8 mouse cellular contexts compared by ENCODE assay signal in the genomic region with DNA sequence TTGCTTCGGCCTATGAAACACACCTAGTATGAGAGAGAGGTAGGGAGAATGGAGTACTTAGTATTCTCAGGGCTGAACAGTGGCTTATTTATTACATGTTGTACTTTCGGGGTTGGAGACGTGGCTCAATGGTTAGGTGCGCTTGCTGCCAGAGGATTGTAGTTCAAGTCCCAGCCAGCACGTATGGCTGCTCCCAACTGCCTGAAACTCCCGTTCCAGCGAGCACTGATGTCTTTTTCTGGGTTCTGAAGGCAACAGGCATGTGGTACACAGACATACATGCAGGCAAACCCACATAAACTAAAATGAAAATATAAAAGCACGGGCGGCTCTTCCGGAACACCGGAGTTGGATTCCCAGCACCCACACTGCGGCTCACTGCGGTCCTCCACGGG. TPM values are rescaled to one million over a fixed set of nuclear protein-coding genes. Genes with fewer than 3 reads are reported as not detected.
A peak's percentile ranks its signal among the peaks of the same experiment; 100 is the strongest.
DNase-seq lines count a peak whose midpoint lies in the region; ATAC-seq and TF ChIP-seq lines count a peak whose summit lies in the region.

No protein-coding gene starts in this region.

- no peak for DNase-seq in cerebellum, adult 2 months
- DNase-seq in cerebellum, postnatal 36 days: no peak
- no peak for DNase-seq in spleen, adult 2 months (ENCODE audit: low read depth in 1 of 2, low spot score in 2 of 2)
- DNase-seq in spleen, adult 12 weeks (ENCODE audit: low spot score): no peak
- no peak for DNase-seq in adrenal gland, postnatal 10 days
- DNase-seq in kidney, adult 9 months: no peak

- no peaks in the 10 kb centered on the region for H3K9me3 ChIP-seq in limb, embryonic 13.5 days
- H3K9me3 ChIP-seq in stomach, embryonic 14.5 days (ENCODE audit: control insufficient read depth, low read depth, low read length): no peaks in the 10 kb centered on the region

- peak overlapping the region; percentile 90 for H3K9ac ChIP-seq in limb, embryonic 13.5 days
- H3K9ac ChIP-seq in stomach, embryonic 14.5 days (replicated peaks; ENCODE audit: low read depth, low read length): peak overlapping the region; percentile 77

- TF ChIP-seq CTCF in cerebellum, adult 2 months (IDR thresholded peaks at IDR 0.05; ENCODE audit: borderline replicate concordance, insufficient read depth, low read depth, low read length): no peak
- TF ChIP-seq CTCF in spleen, adult 2 months (IDR thresholded peaks at IDR 0.05; ENCODE audit: extremely low read depth, insufficient read depth, insufficient read length, insufficient replicate concordance): no peak

- H3K27me3 ChIP-seq in cerebellum, adult 2 months (ENCODE audit: control insufficient read depth, insufficient read depth, low read length): no peaks in the 10 kb centered on the region
- H3K27me3 ChIP-seq in spleen, adult 2 months (ENCODE audit: control insufficient read depth, insufficient read depth, low read length): no peaks in the 10 kb centered on the region
- no peaks in the 10 kb centered on the region for H3K27me3 ChIP-seq in limb, embryonic 13.5 days
- H3K27me3 ChIP-seq in stomach, embryonic 14.5 days (ENCODE audit: control insufficient read depth, insufficient read depth, low read length): no peaks in the 10 kb centered on the region

- peak overlapping the region; percentile 81 for H3K4me2 ChIP-seq in limb, embryonic 13.5 days (replicated peaks)
- H3K4me2 ChIP-seq in stomach, embryonic 14.5 days (replicated peaks; ENCODE audit: low read depth, low read length): peak overlapping the region; percentile 63

- H3K36me3 ChIP-seq in spleen, adult 2 months (ENCODE audit: control insufficient read depth, insufficient read depth, low read length): peaks cover 1% of the 10 kb centered on the region; the same call in 1 of the 2 replicates
- peaks cover 13% of the 10 kb centered on the region for H3K36me3 ChIP-seq in limb, embryonic 13.5 days
- peaks cover 12% of the 10 kb centered on the region for H3K36me3 ChIP-seq in stomach, embryonic 14.5 days (ENCODE audit: control insufficient read depth, insufficient read depth, low read length)

- H3K27ac ChIP-seq in cerebellum, adult 2 months (ENCODE audit: insufficient read depth, low read length): peak overlapping the region; percentile 96
- H3K27ac ChIP-seq in spleen, adult 2 months (ENCODE audit: insufficient read depth, low read length): peak overlapping the region; percentile 90
- H3K27ac ChIP-seq in limb, embryonic 13.5 days: peak overlapping the region; percentile 98
- peak overlapping the region; percentile 96 for H3K27ac ChIP-seq in stomach, embryonic 14.5 days (ENCODE audit: low read length)

- peak overlapping the region; percentile 83 for H3K4me3 ChIP-seq in cerebellum, adult 2 months (replicated peaks; ENCODE audit: insufficient read depth, low read depth, low read length)
- H3K4me3 ChIP-seq in spleen, adult 2 months (ENCODE audit: extremely low read depth, insufficient read depth, insufficient read length): peak overlapping the region; percentile 82
- H3K4me3 ChIP-seq in limb, embryonic 13.5 days: peak overlapping the region; percentile 81
- H3K4me3 ChIP-seq in stomach, embryonic 14.5 days (ENCODE audit: low read depth, low read length): peak overlapping the region; percentile 81

- H3K4me1 ChIP-seq in cerebellum, adult 2 months (ENCODE audit: control insufficient read depth, insufficient read depth, low read length): no peaks in the 10 kb centered on the region; the same call in 1 of the 2 replicates
- no peaks in the 10 kb centered on the region for H3K4me1 ChIP-seq in spleen, adult 2 months (ENCODE audit: control insufficient read depth, insufficient read depth, insufficient read length)
- H3K4me1 ChIP-seq in limb, embryonic 13.5 days: peaks cover 13% of the 10 kb centered on the region
- peaks cover 11% of the 10 kb centered on the region for H3K4me1 ChIP-seq in stomach, embryonic 14.5 days (ENCODE audit: control insufficient read depth, insufficient read depth, low read length)

- whole genome bisulfite sequencing in cerebellum, adult 2 months: 4% methylated on average over 14 of the region's 14 CpGs
- WGBS in spleen, adult 2 months: 6% methylated on average over 14 of the region's 14 CpGs
- WGBS in limb, embryonic 13.5 days: 8% methylated on average over 14 of the region's 14 CpGs
- 7% methylated on average over 14 of the region's 14 CpGs for WGBS in stomach, embryonic 14.5 days

- TF ChIP-seq POLR2A in cerebellum, adult 2 months (IDR thresholded peaks at IDR 0.05; ENCODE audit: borderline replicate concordance, insufficient read depth, low read length): no peak
- no peak for TF ChIP-seq POLR2A in spleen, adult 2 months (IDR thresholded peaks at IDR 0.05; ENCODE audit: low read depth, low read length)

- peak; percentile 14 for ATAC-seq in limb, embryonic 13.5 days (ENCODE audit: low FRiP score, low read depth)
- ATAC-seq in stomach, embryonic 14.5 days (ENCODE audit: insufficient number of reproducible peaks, insufficient read depth, low FRiP score, low read depth): peak; percentile 29; the same call in 1 of the 2 replicates

RNA-seq across cellular contexts. Expression of a gene that starts 0.7 kb away (rescaled TPM):
- polyA plus RNA-seq in cerebellum, adult 2 months (2012; rRNA removed): 19.2 and 22.5 TPM in 2 replicates
- 3.4 and 3.7 TPM in 2 replicates for polyA plus RNA-seq in spleen, adult 2 months (2012; rRNA removed)
- polyA plus RNA-seq in limb, embryonic 13.5 days (2015; fragmentation: Nextera tagmentation; extraction: Ambion mirVana): 28.4 and 28.6 TPM in 2 replicates
- polyA plus RNA-seq in stomach, embryonic 14.5 days (2014; fragmentation: Nextera tagmentation; extraction: Ambion mirVana): 27.9 and 29.4 TPM in 2 replicates
- 10 to 100 TPM; 16.7 to 21.6 TPM for total RNA-seq in adrenal gland, postnatal 10 days (2021)

RNA-seq across cellular contexts. Expression of a gene that starts 20.1 kb away (rescaled TPM):
- 0.18 and 0.24 TPM in 2 replicates for polyA plus RNA-seq in cerebellum, adult 2 months (2012; rRNA removed)
- 1.8 and 2.6 TPM in 2 replicates for polyA plus RNA-seq in spleen, adult 2 months (2012; rRNA removed)
- polyA plus RNA-seq in limb, embryonic 13.5 days (2015; fragmentation: Nextera tagmentation; extraction: Ambion mirVana): 0.83 and 0.84 TPM in 2 replicates
- polyA plus RNA-seq in stomach, embryonic 14.5 days (2014; fragmentation: Nextera tagmentation; extraction: Ambion mirVana): 0.71 and 1.2 TPM in 2 replicates
- total RNA-seq in adrenal gland, postnatal 10 days (2021): under 1 TPM; 0.67 to 0.84 TPM

RNA-seq across cellular contexts. Expression of a gene that starts 21.4 kb away (rescaled TPM):
- 3.9 and 5.0 TPM in 2 replicates for polyA plus RNA-seq in cerebellum, adult 2 months (2012; rRNA removed)
- 2.2 and 4.4 TPM in 2 replicates for polyA plus RNA-seq in spleen, adult 2 months (2012; rRNA removed)
- 10.2 and 11.0 TPM in 2 replicates for polyA plus RNA-seq in limb, embryonic 13.5 days (2015; fragmentation: Nextera tagmentation; extraction: Ambion mirVana)
- polyA plus RNA-seq in stomach, embryonic 14.5 days (2014; fragmentation: Nextera tagmentation; extraction: Ambion mirVana): 9.3 and 10.0 TPM in 2 replicates
- 1 to 10 TPM; 9.1 to 9.3 TPM for total RNA-seq in adrenal gland, postnatal 10 days (2021)
